Mouse (Mus musculus) liver, postnatal 0 days (tissue): ENCODE measurements around the gene Gse1.

Source experiments
- CTCF ChIP-seq: sonication (generic); IDR thresholded peaks from 2 replicates; pipeline ENCODE4 v1.5.1; 2016; ENCODE audit warnings: antibody characterized with exemption, low read depth
- EP300 ChIP-seq: IDR thresholded peaks from 2 replicates; pipeline ENCODE4 v1.6.1; 2016; ENCODE audit warnings: antibody characterized with exemption, low read depth, mild to moderate bottlenecking

GRCm38 (mm10) chr8:120518736-120519534 is 290.7 kb downstream of the Gse1 start:
- TF ChIP-seq CTCF: no peak
- no peak for TF ChIP-seq EP300
